Mouse (Mus musculus) ES-E14 (cell line): ENCODE measurements at regions not wholly inside any gene's neighbourhood (a gene's known extent, or its start where the extent isn't known, plus 50 kb on each side); places are given as distances from the start of the nearest gene placed in this dataset.

Source experiments
- CHD2 ChIP-seq: IDR thresholded peaks from 2 replicates; pipeline ENCODE4 v1.6.1; 2014; ENCODE audit warnings: mild to moderate bottlenecking, low read depth, low read length, inconsistent platforms
- HCFC1 ChIP-seq: IDR thresholded peaks from 2 replicates; pipeline ENCODE4 v1.6.1; 2012; ENCODE audit warnings: low read length, inconsistent platforms, borderline replicate concordance; ENCODE audit not compliant: insufficient read depth
- MAFK ChIP-seq: IDR thresholded peaks from 2 replicates; pipeline ENCODE4 v1.6.1; 2014; ENCODE audit warnings: mild to moderate bottlenecking, low read depth, low read length, inconsistent platforms; ENCODE audit not compliant: insufficient read depth
- ZC3H11A ChIP-seq: IDR thresholded peaks from 2 replicates; pipeline ENCODE4 v1.6.1; 2012; ENCODE audit warnings: low read depth, mild to moderate bottlenecking, inconsistent platforms, low read length, borderline replicate concordance
- ZNF384 ChIP-seq: IDR thresholded peaks from 2 replicates; pipeline ENCODE4 v1.6.1; 2012; ENCODE audit warnings: low read depth, low read length, inconsistent platforms

- TF ChIP-seq HCFC1 (no peak), CHD2 (no peak), ZNF384 (no peak), MAFK (no peak), ZC3H11A (peak; percentile 53)
These were observed 52.5 kb upstream of the Foxp4 start for GRCm38 (mm10) chr17:47976999-47977357.
